Comparison of ENCODE assay signal across 13 mouse cellular contexts in genomic region chr12:28793715-28794114, GRCm38 (mm10). TPM values are rescaled to one million over a fixed set of nuclear protein-coding genes. Genes with fewer than 3 reads are reported as not detected.
DNase-seq lines count a peak whose midpoint lies in the region.
"Had no signal": no experiment of that assay in that cellular context is flagged by ENCODE, and none has a peak within 500 bp of the region (broad histone marks: within the 10 kb centered on the region; RNA-seq: fewer than 3 reads in every experiment).

No protein-coding gene starts in this region.

- DNase-seq in cerebellum, postnatal 14 days = peak; percentile 55
- DNase-seq in cerebellum, postnatal 4 days (ENCODE audit: low spot score in 2 of 2) = no peak
- DNase-seq in right cerebral cortex, adult 18-20 months = peak; percentile 80
- no peak for DNase-seq in right cerebral cortex, postnatal 4 days
- peak; percentile 54 to 94 for DNase-seq in left cerebral cortex, postnatal 25 days (ENCODE audit: low spot score in 2 of 2)
- no peak for DNase-seq in heart, adult 8-10 months (ENCODE audit: low spot score)
- DNase-seq in embryo, embryonic 10.5 days (ENCODE audit: low spot score) = no peak
- DNase-seq: adrenal gland, adult 8-10 months; cerebellum, adult 9-10 months; gastrocnemius, postnatal 14 days; heart, adult 2 months; kidney, adult 11 months; thymus, postnatal 25 days had no signal

- intact Hi-C loops in left cerebral cortex, postnatal 25 days (cut with DNase I) = no loop called here

RNA-seq across cellular contexts. Expression of gene Eipr1, which starts 42.1 kb away (rescaled TPM):
- total RNA-seq in left cerebral cortex, postnatal 25 days (2021) = 10 to 100 TPM; 60.3 to 62.1 TPM
- 1 to 10 TPM; 8.9 to 9.6 (median 9.0) TPM for total RNA-seq in heart, adult 8-10 months (2022)

RNA-seq across cellular contexts. Expression of gene Trappc12, which starts 43.4 kb away (rescaled TPM):
- total RNA-seq in left cerebral cortex, postnatal 25 days (2021) = 10 to 100 TPM; 53.8 to 57.7 TPM
- total RNA-seq in heart, adult 8-10 months (2022) = 10 to 100 TPM; 20.8 to 26.5 (median 23.6) TPM

Comparison
In these comparisons a context has a peak if more than half of its experiments do, and no peak if none do; other contexts are left out.
1. DNase-seq: peak in cerebellum, postnatal 14 days (2 of 2), right cerebral cortex, adult 18-20 months (single experiment) and left cerebral cortex, postnatal 25 days (2 of 2); none in cerebellum, postnatal 4 days (0 of 2), right cerebral cortex, postnatal 4 days (single experiment), heart, adult 8-10 months (single experiment) and embryo, embryonic 10.5 days (single experiment).
2. RNA of gene Eipr1, which starts 42.1 kb away (total RNA-seq): 60.3 to 62.1 TPM in left cerebral cortex, postnatal 25 days; 8.9 to 9.6 TPM in heart, adult 8-10 months; every median in the first group is over 4 times any median in the second.